Mouse (Mus musculus): Measurements from ENCODE around the gene Slc30a9.

GRCm38 (mm10) chr5:67299847-67300412 lies 6.8 kb upstream of the Slc30a9 start:
- no peak for TF ChIP-seq CTCF (IDR thresholded peaks at IDR 0.05; ENCODE audit: low read depth)
- no peak for TF ChIP-seq EP300 (optimal IDR thresholded peaks at IDR 0.05)
